Mouse (Mus musculus) liver, embryonic 13.5 days (tissue): ENCODE data around the gene Tbc1d22a. TPM values are rescaled to one million over a fixed set of nuclear protein-coding genes. Genes with fewer than 3 reads are reported as not detected.
A peak's percentile ranks its signal among the peaks of the same experiment; 100 is the strongest.

Experiments
- ATAC-seq: fragments of 200-750 bp; cut with Nextera tagmentation; 2 replicates; pipeline ENCODE4 v1.8.0; 2017; ENCODE audit warnings: low read depth, mild to moderate bottlenecking, moderate number of reproducible peaks, moderate library complexity
- DNase-seq: peaks from one replicate; pipeline ENCODE4 v3.0.0; 2022
- H3K27ac ChIP-seq: fragments of 300-500 bp; sonication (generic); 2 replicates; pipeline ENCODE4 v1.5.1; 2015; ENCODE audit warnings: moderate library complexity, mild to moderate bottlenecking, inconsistent platforms
- H3K27me3 ChIP-seq: fragments of 300-500 bp; sonication (generic); 2 replicates; pipeline ENCODE4 v1.6.1; 2015; ENCODE audit warnings: mild to moderate bottlenecking, inconsistent platforms
- H3K36me3 ChIP-seq: fragments of 300-500 bp; sonication (generic); 2 replicates; pipeline ENCODE4 v1.6.1; 2015; ENCODE audit warnings: mild to moderate bottlenecking, inconsistent platforms
- H3K4me1 ChIP-seq: fragments of 300-500 bp; sonication (generic); replicated peaks from 2 replicates; pipeline ENCODE4 v1.6.1; 2015; ENCODE audit warnings: inconsistent platforms
- H3K4me2 ChIP-seq: fragments of 300-500 bp; sonication (generic); 2 replicates; pipeline ENCODE4 v1.6.1; 2015; ENCODE audit warnings: inconsistent platforms, mild to moderate bottlenecking, moderate library complexity
- H3K4me3 ChIP-seq: fragments of 300-500 bp; sonication (generic); replicated peaks from 2 replicates; pipeline ENCODE4 v1.5.1; 2015; ENCODE audit warnings: mild to moderate bottlenecking, inconsistent platforms
- H3K9ac ChIP-seq: fragments of 300-500 bp; sonication (generic); 2 replicates; pipeline ENCODE4 v1.6.1; 2015; ENCODE audit warnings: mild to moderate bottlenecking, inconsistent platforms
- H3K9me3 ChIP-seq: fragments of 300-500 bp; sonication (generic); replicated peaks from 2 replicates; pipeline ENCODE4 v1.6.1; 2016; ENCODE audit warnings: inconsistent platforms
- WGBS: fragments of 180-500 bp; shearing (Covaris S2); methylation state at CpG from one replicate; pipeline ENCODE4 v1.1.7; 2015; ENCODE audit not compliant: insufficient replicate concordance; 5-methylcytosine and 5-hydroxymethylcytosine counted together
- polyA plus RNA-seq: library from polyadenylated mRNA; unstranded; fragments of >200 nt; fragmentation: Nextera tagmentation; extraction: Ambion mirVana; gene quantifications from 2 replicates; pipeline ENCODE4 v1.2.1, GENCODE M21; 2015

The Tbc1d22a gene
- polyA plus RNA-seq, 1 experiment from 2014 or later: 7.4 TPM

DNA sequence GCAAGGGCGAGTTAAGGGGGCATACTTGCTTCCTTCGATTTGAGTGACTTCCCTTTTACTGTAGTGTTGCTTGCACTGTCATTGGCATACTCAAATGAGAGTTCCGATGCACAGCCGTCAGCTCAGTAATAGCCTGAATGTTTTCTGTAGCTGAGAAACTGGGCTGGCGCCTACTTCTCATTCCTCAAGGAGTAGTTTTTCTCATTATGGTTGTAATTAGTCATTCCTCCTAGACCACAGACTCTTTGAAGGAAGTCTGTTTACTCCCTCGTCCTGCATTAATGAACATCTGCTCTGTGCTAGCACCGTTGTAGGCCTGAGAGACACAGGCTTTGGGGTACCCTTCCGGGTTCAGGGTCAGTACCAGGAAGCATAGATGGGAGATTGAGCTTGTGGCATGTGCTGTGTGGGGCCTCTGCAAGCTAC is 130.7 kb downstream of the Tbc1d22a start:
- Histone ChIP-seq H3K4me3 (no peak overlapping the region), H3K27me3 (no peaks in the 10 kb centered on the region), H3K27ac (no peak overlapping the region), H3K4me1 (0 out of 2 replicates have a peak, but pooled peaks cover 3% of the 10 kb centered on the region), H3K4me2 (no peak overlapping the region), H3K36me3 (no peaks in the 10 kb centered on the region), H3K9ac (no peak overlapping the region), H3K9me3 (no peaks in the 10 kb centered on the region)
- DNase-seq (no peak), ATAC-seq (no peak)
- 48% methylated on average over 8 of the region's 8 CpGs for WGBS

DNA sequence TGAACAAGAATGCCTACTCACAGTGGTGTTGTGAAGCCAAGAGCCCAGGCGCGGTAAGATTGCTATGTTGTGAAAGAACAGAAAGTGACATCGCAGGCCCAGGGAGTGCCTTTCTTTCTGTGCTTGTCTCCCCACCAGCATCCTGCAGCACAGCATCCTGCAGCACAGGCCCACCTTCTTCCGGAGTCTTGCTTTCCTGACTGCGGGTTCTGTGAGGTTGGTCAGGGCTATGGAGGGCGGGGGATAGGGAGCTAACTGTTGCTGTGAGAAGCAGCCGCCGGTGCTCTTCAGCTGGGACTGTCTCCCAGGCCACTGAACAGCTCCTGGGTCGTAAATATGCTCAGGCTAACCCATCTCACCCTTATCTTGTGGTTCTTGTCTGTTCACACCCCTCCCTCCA is 131.6 kb downstream of the Tbc1d22a start:
- ATAC-seq: no peak
- WGBS: 44% methylated on average over 9 of the region's 9 CpGs

DNA sequence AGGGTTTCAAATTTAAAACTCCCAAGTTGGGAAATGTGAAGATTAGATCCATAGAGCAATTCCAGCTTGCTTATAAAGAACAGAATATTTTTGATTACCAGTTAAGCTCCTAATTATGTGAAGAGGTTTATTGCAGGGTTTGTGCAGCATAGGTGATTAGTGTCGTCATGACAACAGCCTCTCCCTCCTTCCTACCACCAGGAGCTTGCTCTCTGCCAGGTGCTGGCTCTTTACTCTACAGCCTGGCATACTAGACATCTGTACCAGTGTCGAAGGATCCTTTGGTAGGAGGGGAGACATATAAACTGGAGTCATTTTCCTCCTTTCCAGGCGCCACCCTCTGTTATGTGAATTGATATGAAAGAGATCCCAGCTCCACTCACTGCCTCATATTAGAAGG is 132.3 kb downstream of the Tbc1d22a start:
- Histone ChIP-seq H3K36me3 (no peaks in the 10 kb centered on the region), H3K9ac (no peak overlapping the region), H3K9me3 (no peaks in the 10 kb centered on the region), H3K4me2 (no peak overlapping the region), H3K4me3 (no peak overlapping the region), H3K4me1 (0 out of 2 replicates have a peak, but pooled peaks cover 8% of the 10 kb centered on the region), H3K27me3 (no peaks in the 10 kb centered on the region), H3K27ac (no peak overlapping the region)
- ATAC-seq (no peak), DNase-seq (no peak)
- 69% methylated on average over 3 of the region's 3 CpGs for WGBS

More for the DNA sequence above, 131.6 kb downstream of the Tbc1d22a start:
- Histone ChIP-seq H3K4me3 (no peak overlapping the region), H3K9me3 (no peaks in the 10 kb centered on the region), H3K4me1 (0 out of 2 replicates have a peak, but pooled peaks cover 8% of the 10 kb centered on the region), H3K27me3 (no peaks in the 10 kb centered on the region), H3K4me2 (no peak overlapping the region), H3K9ac (no peak overlapping the region), H3K36me3 (no peaks in the 10 kb centered on the region), H3K27ac (no peak overlapping the region)
- DNase-seq: no peak

DNA sequence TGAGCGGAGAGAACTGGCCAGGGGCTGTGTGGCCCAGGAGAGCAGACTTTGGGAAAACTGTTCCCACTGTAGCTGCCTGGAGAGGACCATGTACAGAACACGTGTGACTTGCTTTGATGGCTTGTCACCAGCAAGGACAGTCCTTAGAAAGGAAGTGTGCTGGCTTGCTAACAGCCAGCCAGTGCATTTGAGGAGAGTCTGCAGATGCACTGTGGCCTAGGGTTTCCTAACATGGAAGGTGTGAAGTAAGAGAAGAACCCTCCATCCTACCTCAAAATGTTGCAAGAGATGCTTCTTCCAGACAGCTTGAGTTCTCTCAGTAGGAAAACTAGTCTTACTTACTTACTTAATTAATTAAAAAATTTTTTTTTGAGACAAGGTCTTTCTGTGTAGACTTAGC is 140.7 kb downstream of the Tbc1d22a start:
- Histone ChIP-seq H3K27ac (no peak overlapping the region), H3K4me1 (0 out of 2 replicates have a peak, but pooled peaks cover 5% of the 10 kb centered on the region), H3K4me2 (no peak overlapping the region), H3K9ac (no peak overlapping the region), H3K36me3 (no peaks in the 10 kb centered on the region), H3K27me3 (no peaks in the 10 kb centered on the region), H3K4me3 (no peak overlapping the region), H3K9me3 (no peaks in the 10 kb centered on the region)
- no peak for ATAC-seq
- 57% methylated on average over 2 of the region's 2 CpGs for WGBS
- no peak for DNase-seq

DNA sequence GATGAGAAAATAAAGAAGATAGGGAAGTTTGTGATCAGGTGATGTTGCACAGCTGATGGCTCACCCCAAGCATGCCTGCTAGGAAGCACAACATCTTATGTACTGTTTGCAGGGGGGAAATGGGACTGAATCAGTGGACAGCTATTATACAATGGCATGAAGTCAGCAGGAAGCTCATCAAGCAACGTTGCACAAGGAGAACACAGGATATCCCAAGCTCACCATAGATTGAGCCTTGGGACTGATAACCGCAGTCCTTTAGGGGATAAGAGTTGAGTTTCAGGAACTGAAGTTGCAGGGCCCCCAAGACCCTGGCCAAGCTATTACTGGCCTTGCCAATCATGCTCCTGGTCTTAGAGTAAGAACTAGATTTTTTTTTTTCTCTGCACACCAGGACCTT is 141.6 kb downstream of the Tbc1d22a start:
- H3K27me3 ChIP-seq: no peaks in the 10 kb centered on the region
- no peaks in the 10 kb centered on the region for H3K4me1 ChIP-seq
- H3K27ac ChIP-seq: no peak overlapping the region
- ATAC-seq (0 out of 2 replicates have a peak, but pooled peaks have one; percentile 23), DNase-seq (no peak)
- no peaks in the 10 kb centered on the region for H3K9me3 ChIP-seq
- no peak overlapping the region for H3K4me2 ChIP-seq
- H3K4me3 ChIP-seq: no peak overlapping the region
- no peak overlapping the region for H3K9ac ChIP-seq
- H3K36me3 ChIP-seq: no peaks in the 10 kb centered on the region
- 39% methylated on average over 2 of the region's 2 CpGs for WGBS

DNA sequence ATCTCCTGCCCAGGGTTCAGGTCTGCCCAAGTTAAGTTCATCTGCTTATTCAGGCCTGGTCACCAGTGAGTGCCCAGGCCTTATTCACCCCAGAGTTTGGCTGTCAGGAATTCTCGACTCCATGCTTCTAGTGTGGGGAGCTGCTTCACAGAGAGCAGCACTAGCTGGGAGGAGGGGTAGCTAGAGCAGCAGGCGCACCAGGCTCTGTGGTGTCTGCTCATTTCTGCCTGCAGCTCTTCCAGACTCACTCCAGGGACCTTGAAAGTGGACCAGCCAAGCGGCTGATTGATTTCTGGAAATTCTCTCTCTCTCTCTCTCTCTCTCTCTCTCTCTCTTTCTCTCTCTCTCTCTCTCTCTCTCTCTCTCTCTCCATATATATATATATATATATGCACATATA is 146.1 kb downstream of the Tbc1d22a start:
- DNase-seq (no peak), ATAC-seq (no peak)
- Histone ChIP-seq H3K9ac (no peak overlapping the region), H3K4me3 (no peak overlapping the region), H3K27ac (no peak overlapping the region), H3K36me3 (no peaks in the 10 kb centered on the region), H3K27me3 (no peaks in the 10 kb centered on the region), H3K9me3 (no peaks in the 10 kb centered on the region), H3K4me1 (peaks cover 4% of the 10 kb centered on the region), H3K4me2 (no peak overlapping the region)
- 61% methylated on average over 3 of the region's 3 CpGs for WGBS

DNA sequence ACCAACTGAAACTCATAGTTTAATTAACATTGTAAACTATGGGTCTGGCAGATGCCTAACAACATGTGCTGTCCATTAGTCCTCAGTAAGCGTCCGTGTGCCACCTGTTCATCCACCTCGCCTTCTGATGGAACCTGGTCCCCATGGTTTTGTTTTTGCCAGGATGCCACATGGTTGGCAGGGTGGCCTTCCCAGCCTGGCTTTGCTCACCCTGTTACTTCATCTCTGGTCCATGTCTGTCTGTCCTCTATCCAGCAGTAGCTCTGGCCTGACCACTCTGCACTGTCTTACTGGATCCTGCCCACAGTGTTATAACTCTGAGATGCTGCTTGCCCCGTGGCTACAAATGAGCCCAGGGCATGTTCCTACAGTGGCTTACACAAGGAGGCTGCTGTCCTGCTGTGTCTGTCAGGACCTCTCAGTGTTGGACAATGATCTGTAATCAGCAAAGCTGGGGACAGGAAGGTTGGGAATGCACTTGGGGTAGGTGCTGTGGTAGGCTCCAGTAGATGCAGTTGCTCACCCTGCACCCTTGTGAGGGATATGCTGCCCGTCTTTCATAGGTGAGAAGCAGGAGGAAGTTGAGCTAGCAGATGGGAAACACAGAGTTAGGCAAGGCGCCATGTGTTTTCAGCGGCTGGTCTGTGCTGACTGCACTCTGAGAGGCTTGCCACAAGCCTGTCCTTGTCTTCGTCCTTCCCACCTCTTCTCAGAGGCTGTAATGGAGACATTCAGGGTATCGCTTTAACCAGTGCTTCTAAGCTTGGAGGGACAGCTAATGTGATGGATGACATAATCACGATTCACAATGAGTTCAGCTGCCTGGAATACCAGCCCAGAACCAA is 148.3 kb downstream of the Tbc1d22a start:
- Histone ChIP-seq H3K9ac (no peak overlapping the region), H3K27ac (no peak overlapping the region), H3K4me3 (no peak overlapping the region), H3K4me1 (peaks cover 4% of the 10 kb centered on the region), H3K9me3 (no peaks in the 10 kb centered on the region), H3K4me2 (no peak overlapping the region), H3K27me3 (no peaks in the 10 kb centered on the region), H3K36me3 (no peaks in the 10 kb centered on the region)
- DNase-seq: no peak
- WGBS: 68% methylated on average over 10 of the region's 10 CpGs
- no peak for ATAC-seq

DNA sequence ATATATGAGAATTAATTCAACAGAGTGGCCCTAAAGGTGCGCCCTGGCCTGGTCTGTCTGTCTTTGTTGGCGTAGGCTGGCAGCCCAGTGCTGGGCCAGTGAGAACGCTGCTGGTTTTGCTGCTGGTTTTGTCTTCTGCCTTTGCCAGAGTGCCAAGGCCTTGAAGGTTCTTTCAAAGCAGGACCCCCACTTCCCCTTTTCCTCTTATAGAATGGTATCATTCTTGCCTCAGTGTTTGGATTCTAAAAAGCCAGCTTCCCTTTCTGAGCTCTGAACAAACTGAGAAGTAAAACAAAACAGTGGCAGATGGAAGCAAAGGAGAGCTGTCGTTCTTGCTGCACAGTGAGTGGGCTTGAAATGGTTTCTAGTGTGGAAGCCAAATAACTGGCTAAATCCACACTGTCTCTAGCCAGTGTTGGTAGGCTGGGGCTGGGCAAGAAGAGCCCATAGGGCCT is 149.6 kb downstream of the Tbc1d22a start:
- no peaks in the 10 kb centered on the region for H3K9me3 ChIP-seq
- DNase-seq (no peak), ATAC-seq (no peak)
- no peak overlapping the region for H3K4me2 ChIP-seq
- H3K9ac ChIP-seq: no peak overlapping the region
- no peaks in the 10 kb centered on the region for H3K36me3 ChIP-seq
- no peaks in the 10 kb centered on the region for H3K27me3 ChIP-seq
- 0 out of 2 replicates have a peak overlapping the region, but pooled peaks have one; percentile 9 for H3K27ac ChIP-seq
- H3K4me3 ChIP-seq: no peak overlapping the region
- WGBS: 52% methylated on average over 4 of the region's 4 CpGs
- peaks cover 4% of the 10 kb centered on the region for H3K4me1 ChIP-seq

DNA sequence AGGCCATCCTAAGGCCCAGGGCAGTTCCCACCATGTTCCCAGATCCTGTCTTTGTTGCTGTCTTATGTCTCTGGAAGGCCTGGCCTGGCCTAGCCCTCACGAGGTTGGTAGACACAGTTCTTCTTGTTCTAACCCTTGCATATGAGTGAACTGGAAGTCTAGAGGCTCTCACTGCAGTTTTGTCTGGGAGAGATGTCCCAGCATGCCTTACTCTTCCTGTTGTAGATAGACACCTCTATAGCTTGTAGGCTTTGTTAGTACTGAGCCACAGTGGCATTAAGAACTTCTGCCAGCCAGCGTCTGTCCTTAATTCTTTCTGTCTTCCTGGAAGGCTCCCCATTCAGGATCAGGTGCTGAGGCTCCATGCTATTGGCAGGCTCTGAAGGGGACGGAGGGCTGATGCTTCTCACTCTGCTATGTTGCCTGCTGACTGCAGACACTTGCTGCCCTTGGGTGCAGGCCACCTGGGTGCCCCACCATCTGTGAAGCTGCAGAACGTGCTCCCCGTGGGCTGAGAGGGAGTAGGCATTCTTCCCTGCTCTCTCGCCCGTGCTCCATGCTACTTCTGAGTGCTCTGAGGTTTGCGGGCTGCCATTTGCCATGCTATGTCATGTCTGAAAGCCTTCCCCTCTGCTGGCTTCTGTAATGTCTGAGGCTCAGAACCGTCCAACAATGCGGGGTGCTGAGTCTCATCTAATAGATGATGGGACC is 150.8 kb downstream of the Tbc1d22a start:
- WGBS: 78% methylated on average over 10 of the region's 10 CpGs
- Histone ChIP-seq H3K4me2 (no peak overlapping the region), H3K27me3 (no peaks in the 10 kb centered on the region), H3K4me1 (peaks cover 4% of the 10 kb centered on the region), H3K9me3 (no peaks in the 10 kb centered on the region), H3K9ac (no peak overlapping the region), H3K4me3 (no peak overlapping the region), H3K27ac (no peak overlapping the region), H3K36me3 (no peaks in the 10 kb centered on the region)
- ATAC-seq: no peak
- no peak for DNase-seq

DNA sequence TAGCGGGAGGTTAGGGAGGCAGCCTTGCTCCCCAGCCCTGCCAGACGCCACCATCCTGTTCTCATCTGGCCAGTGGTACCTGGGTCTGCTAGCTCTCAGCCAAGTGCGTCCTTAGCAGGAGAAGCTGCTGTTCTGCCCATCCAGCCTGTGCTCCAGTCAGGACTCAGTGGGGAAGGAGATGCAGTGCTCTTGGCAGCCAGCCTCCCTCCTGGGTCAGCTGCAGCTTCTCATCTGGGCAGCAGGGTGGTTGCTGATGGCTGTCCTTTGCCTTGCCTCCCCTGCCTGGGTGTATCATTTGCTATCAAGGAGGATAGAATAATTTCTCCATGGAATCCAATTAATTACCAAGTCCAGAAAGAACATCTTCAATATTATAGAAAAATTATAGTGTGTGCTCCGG is 152.5 kb downstream of the Tbc1d22a start:
- Histone ChIP-seq H3K27ac (no peak overlapping the region), H3K4me2 (no peak overlapping the region), H3K4me1 (peaks cover 4% of the 10 kb centered on the region), H3K4me3 (no peak overlapping the region), H3K27me3 (no peaks in the 10 kb centered on the region), H3K9ac (no peak overlapping the region), H3K36me3 (no peaks in the 10 kb centered on the region), H3K9me3 (no peaks in the 10 kb centered on the region)
- DNase-seq (no peak), ATAC-seq (no peak)
- WGBS: 76% methylated on average over 4 of the region's 4 CpGs

DNA sequence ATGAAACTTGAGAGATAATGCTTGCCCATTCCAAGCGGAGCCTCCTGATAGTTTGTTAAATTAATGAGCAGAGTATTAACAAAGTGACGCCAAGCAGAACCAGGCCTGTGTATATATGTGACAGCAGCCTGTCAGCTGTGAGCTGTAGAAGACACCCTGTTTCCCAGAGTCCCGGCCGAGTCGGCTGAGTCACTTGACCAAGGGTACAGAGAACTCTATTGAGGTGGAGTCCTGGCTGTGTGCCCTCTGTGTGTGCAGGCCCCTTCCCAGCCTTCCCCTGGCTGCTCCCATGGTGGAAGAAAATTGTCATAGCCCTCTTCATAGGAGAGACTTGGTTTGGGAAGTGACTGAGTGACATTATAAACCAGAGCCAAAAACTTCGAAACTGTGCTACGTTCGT is 153.0 kb downstream of the Tbc1d22a start:
- Histone ChIP-seq H3K27me3 (no peaks in the 10 kb centered on the region), H3K4me1 (peaks cover 4% of the 10 kb centered on the region), H3K27ac (no peak overlapping the region), H3K36me3 (no peaks in the 10 kb centered on the region), H3K4me3 (no peak overlapping the region), H3K9ac (no peak overlapping the region), H3K4me2 (no peak overlapping the region), H3K9me3 (no peaks in the 10 kb centered on the region)
- DNase-seq: no peak
- 76% methylated on average over 8 of the region's 8 CpGs for WGBS
- no peak for ATAC-seq
